Mouse (Mus musculus) thymus, adult 2 months (tissue): ENCODE measurements around the gene Slc5a11. TPM values are rescaled to one million over a fixed set of nuclear protein-coding genes. Genes with fewer than 3 reads are reported as not detected.

Experiments used
- DNase-seq: peaks from one replicate; pipeline ENCODE4 v3.0.0; 2021
- H3K27ac ChIP-seq: fragments of 200-500 bp; 2 replicates; pipeline ENCODE4 v1.5.1; 2012; ENCODE audit warnings: low read length, control low read depth; ENCODE audit not compliant: control insufficient read depth, insufficient read depth
- H3K27me3 ChIP-seq: fragments of 200-500 bp; 2 replicates; pipeline ENCODE4 v1.6.1; 2012; ENCODE audit warnings: mild to moderate bottlenecking, low read length, moderate library complexity, mixed read lengths; ENCODE audit not compliant: control insufficient read depth, insufficient read depth
- H3K36me3 ChIP-seq: fragments of 200-500 bp; 2 replicates; pipeline ENCODE4 v1.6.1; 2012; ENCODE audit warnings: mild to moderate bottlenecking, low read length, moderate library complexity; ENCODE audit not compliant: control insufficient read depth, insufficient read depth
- H3K4me1 ChIP-seq: fragments of 200-500 bp; replicated peaks from 2 replicates; pipeline ENCODE4 v1.6.1; 2012; ENCODE audit warnings: low read length; ENCODE audit not compliant: control insufficient read depth, insufficient read depth
- H3K4me3 ChIP-seq: fragments of 200-500 bp; 2 replicates; pipeline ENCODE4 v1.5.1; 2012; ENCODE audit warnings: mild to moderate bottlenecking, low read length, control low read depth, moderate library complexity; ENCODE audit not compliant: control insufficient read depth, insufficient read depth
- CTCF ChIP-seq: fragments of 200-500 bp; IDR thresholded peaks from 2 replicates; pipeline ENCODE4 v1.5.1; 2012; ENCODE audit warnings: mild to moderate bottlenecking, control low read depth, low read length, moderate library complexity, borderline replicate concordance; ENCODE audit not compliant: control insufficient read depth, poor library complexity, insufficient read depth; ENCODE audit errors: extremely low read depth
- POLR2A ChIP-seq: fragments of 200-500 bp; IDR thresholded peaks from 2 replicates; pipeline ENCODE4 v1.6.1; 2012; ENCODE audit warnings: mild to moderate bottlenecking, low read length, control low read depth, moderate library complexity; ENCODE audit not compliant: control insufficient read depth, poor library complexity, insufficient read depth; ENCODE audit errors: extremely low read depth
- WGBS: fragments of 180-500 bp; shearing (Covaris S2); methylation state at CpG from one replicate; pipeline ENCODE4 v1.1.7; 2018; 5-methylcytosine and 5-hydroxymethylcytosine counted together
- polyA plus RNA-seq: library from polyadenylated mRNA; depleted of rRNA; stranded (reverse); fragments of >200 nt; gene quantifications from 2 replicates; pipeline ENCODE4 v1.2.3, GENCODE M21; 2012

Slc5a11 gene
- polyA plus RNA-seq, 1 experiment: 0.84 TPM

DNA sequence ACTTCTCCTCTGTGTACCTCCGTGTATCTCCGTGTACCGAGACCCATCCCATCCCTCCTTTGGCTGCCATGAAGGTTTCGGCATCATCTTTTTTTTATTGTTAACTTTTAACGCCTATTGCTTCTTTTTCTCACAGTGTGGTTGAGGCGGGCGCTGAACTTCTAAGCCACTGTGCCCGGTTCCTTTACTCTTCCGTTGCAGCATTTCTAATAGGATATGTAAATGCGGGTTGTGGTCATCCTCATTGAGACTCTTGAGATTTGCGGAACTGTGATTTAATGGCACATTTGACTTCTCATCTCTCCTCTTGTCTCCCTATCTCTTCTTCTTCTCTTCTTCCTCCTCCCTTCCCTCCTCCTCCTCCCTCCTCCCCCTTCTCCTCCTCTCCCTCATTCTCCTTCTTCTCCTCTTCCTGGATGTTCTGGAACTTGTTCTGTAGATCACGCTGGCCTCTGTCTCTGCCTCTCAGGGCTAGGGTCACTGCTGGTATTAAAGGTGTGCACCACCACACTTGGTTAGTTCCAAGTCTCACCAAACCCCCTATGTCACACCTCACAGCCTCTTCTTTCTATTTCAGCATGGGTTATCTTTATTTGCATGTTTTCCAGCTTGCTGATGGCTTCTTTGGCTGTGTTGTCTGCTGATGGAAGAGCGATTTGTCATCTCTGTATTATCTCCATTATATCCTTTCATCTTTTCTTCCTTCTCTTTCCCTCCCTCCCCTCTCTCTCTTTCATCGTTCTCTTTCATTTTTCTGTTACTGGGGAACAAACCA lies 39.8 kb downstream of the Slc5a11 start:
- WGBS: 94% methylated on average over 14 of the region's 14 CpGs
- H3K27ac ChIP-seq: no peak overlapping the region
- no peak for DNase-seq
- H3K27me3 ChIP-seq: no peaks in the 10 kb centered on the region
- TF ChIP-seq POLR2A (no peak), CTCF (no peak)
- no peaks in the 10 kb centered on the region for H3K4me1 ChIP-seq
- no peak overlapping the region for H3K4me3 ChIP-seq
- H3K36me3 ChIP-seq: no peaks in the 10 kb centered on the region

DNA sequence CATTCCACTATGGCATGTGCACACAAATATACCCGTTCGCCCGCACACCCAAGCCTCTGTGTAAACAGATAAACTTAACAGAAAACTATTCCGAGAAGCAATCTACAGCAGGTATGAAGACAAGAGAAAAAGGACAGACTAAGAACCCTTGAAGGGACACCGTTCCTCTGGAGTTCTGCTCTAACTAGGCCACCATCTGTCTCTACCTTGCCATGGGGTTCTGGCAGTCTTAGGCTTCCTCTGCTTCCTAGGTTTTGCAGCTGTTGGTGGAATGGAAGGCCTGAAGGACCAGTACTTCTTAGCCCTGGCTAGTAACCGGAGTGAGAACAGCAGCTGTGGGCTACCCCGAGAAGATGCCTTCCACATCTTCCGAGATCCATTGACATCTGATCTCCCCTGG lies 43.5 kb downstream of the Slc5a11 start:
- Histone ChIP-seq H3K27me3 (no peaks in the 10 kb centered on the region), H3K36me3 (no peaks in the 10 kb centered on the region), H3K27ac (no peak overlapping the region), H3K4me3 (no peak overlapping the region), H3K4me1 (no peaks in the 10 kb centered on the region)
- TF ChIP-seq POLR2A (no peak), CTCF (no peak)
- 95% methylated on average over 8 of the region's 8 CpGs for WGBS
- no peak for DNase-seq

DNA sequence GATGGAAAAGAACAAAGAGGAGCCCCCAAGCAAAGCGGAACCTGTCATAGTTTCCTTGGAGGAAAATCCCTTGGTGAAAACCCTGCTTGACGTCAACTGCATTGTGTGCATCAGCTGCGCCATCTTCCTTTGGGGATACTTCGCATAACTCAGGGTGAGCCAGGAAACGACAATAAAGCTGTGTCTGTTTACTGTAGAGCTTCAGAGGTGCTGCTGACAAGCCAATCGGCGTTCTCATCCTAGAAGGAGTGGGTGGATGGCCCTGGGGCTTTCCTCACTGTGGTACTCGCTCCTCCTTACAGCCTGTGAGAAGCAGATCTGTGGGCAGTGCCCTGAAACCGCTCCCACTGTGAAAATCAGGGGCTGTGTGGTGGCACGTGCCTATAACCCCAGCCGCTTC lies 58.5 kb downstream of the Slc5a11 start:
- Histone ChIP-seq H3K27ac (no peak overlapping the region), H3K27me3 (no peaks in the 10 kb centered on the region), H3K4me3 (no peak overlapping the region), H3K4me1 (no peaks in the 10 kb centered on the region), H3K36me3 (no peaks in the 10 kb centered on the region)
- no peak for DNase-seq
- whole genome bisulfite sequencing: 92% methylated on average over 11 of the region's 11 CpGs
- TF ChIP-seq CTCF (no peak), POLR2A (no peak)

GRCm38 (mm10) chr7:123276568-123276967 lies 62.0 kb downstream of the Slc5a11 start:
- H3K4me1 ChIP-seq: no peaks in the 10 kb centered on the region
- TF ChIP-seq CTCF: no peak
- TF ChIP-seq POLR2A: no peak
- no peak for DNase-seq
- 95% methylated on average over 4 of the region's 4 CpGs for WGBS
- peaks cover 12% of the 10 kb centered on the region for H3K36me3 ChIP-seq
- no peaks in the 10 kb centered on the region for H3K27me3 ChIP-seq
- no peak overlapping the region for H3K27ac ChIP-seq
- H3K4me3 ChIP-seq: no peak overlapping the region

- Histone ChIP-seq H3K27me3 (no peaks in the 10 kb centered on the region), H3K27ac (no peak overlapping the region), H3K36me3 (peaks cover 18% of the 10 kb centered on the region), H3K4me3 (no peak overlapping the region), H3K4me1 (no peaks in the 10 kb centered on the region)
- WGBS: over 99% methylated on average over 4 of the region's 4 CpGs
- TF ChIP-seq CTCF: no peak
- TF ChIP-seq POLR2A: no peak
- DNase-seq: no peak
Observed at GRCm38 (mm10) chr7:123279797-123280196, 65.2 kb downstream of the Slc5a11 start.

DNA sequence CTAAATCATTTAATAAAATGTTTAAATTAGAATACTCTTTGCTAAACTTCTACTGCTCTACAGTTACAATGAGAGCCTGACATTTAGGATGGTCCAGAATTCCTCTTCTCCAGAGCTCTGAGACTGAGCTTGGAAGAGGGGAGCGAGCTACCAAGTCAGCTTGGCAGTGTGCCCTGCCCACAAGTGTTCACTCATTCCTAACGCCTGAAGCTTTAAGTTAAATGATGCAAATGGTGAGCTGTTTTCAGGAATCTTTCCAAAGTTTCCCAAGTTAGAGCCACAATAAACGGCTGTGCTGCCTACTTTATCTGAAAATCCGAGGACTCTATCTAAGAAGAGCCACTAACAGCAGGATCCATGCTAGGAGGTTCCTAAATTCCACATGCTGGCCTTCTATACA lies 69.2 kb downstream of the Slc5a11 start:
- H3K4me1 ChIP-seq: no peaks in the 10 kb centered on the region
- H3K36me3 ChIP-seq: peaks cover 34% of the 10 kb centered on the region
- no peak overlapping the region for H3K4me3 ChIP-seq
- H3K27ac ChIP-seq: no peak overlapping the region
- no peaks in the 10 kb centered on the region for H3K27me3 ChIP-seq
- DNase-seq: no peak
- 92% methylated on average over 4 of the region's 4 CpGs for WGBS
- no peak for TF ChIP-seq POLR2A
- no peak for TF ChIP-seq CTCF
